Mouse (Mus musculus) limb, embryonic 14.5 days (tissue): Measurements from ENCODE around the gene Ppfia4. TPM values are rescaled to one million over a fixed set of nuclear protein-coding genes. Genes with fewer than 3 reads are reported as not detected.

Experiments used
- ATAC-seq: fragments of 200-750 bp; cut with Nextera tagmentation; 2 replicates; pipeline ENCODE4 v1.8.0; 2017; ENCODE audit warnings: low read depth, moderate number of reproducible peaks, moderate TSS enrichment; ENCODE audit not compliant: low FRiP score
- DNase-seq: peaks from one replicate; pipeline ENCODE4 v3.0.0-alpha.2; 2015; ENCODE audit warnings: low spot score
- H3K27ac ChIP-seq: fragments of 300-500 bp; sonication (generic); replicated peaks from 2 replicates; pipeline ENCODE4 v1.5.1; 2014; ENCODE audit warnings: low read depth, mild to moderate bottlenecking, low read length, moderate library complexity, mixed read lengths
- H3K27me3 ChIP-seq: fragments of 300-500 bp; sonication (generic); 2 replicates; pipeline ENCODE4 v1.6.1; 2014; ENCODE audit warnings: low read length, mixed read lengths; ENCODE audit not compliant: control insufficient read depth, insufficient read depth
- H3K36me3 ChIP-seq: fragments of 300-500 bp; sonication (generic); 2 replicates; pipeline ENCODE4 v1.6.1; 2014; ENCODE audit warnings: mild to moderate bottlenecking, low read length, moderate library complexity, mixed read lengths; ENCODE audit not compliant: control insufficient read depth, insufficient read depth
- H3K4me1 ChIP-seq: fragments of 300-500 bp; sonication (generic); 2 replicates; pipeline ENCODE4 v1.6.1; 2014; ENCODE audit warnings: antibody characterized with exemption, low read length, mixed read lengths; ENCODE audit not compliant: control insufficient read depth, insufficient read depth
- H3K4me2 ChIP-seq: fragments of 300-500 bp; sonication (generic); replicated peaks from 2 replicates; pipeline ENCODE4 v1.6.1; 2014; ENCODE audit warnings: low read depth, mild to moderate bottlenecking, low read length, moderate library complexity; ENCODE audit not compliant: severe bottlenecking
- H3K4me3 ChIP-seq: fragments of 300-500 bp; sonication (generic); replicated peaks from 2 replicates; pipeline ENCODE4 v1.5.1; 2014; ENCODE audit warnings: low read length
- H3K9ac ChIP-seq: fragments of 300-500 bp; sonication (generic); 2 replicates; pipeline ENCODE4 v1.6.1; 2014; ENCODE audit warnings: mild to moderate bottlenecking, low read depth, low read length, moderate library complexity; ENCODE audit not compliant: severe bottlenecking
- H3K9me3 ChIP-seq: fragments of 300-500 bp; sonication (generic); 2 replicates; pipeline ENCODE4 v1.6.1; 2016; ENCODE audit warnings: low read length; ENCODE audit not compliant: control insufficient read depth
- POLR2A ChIP-seq: fragments of 200-500 bp; IDR thresholded peaks from 2 replicates; pipeline ENCODE4 v1.8.0; 2012; ENCODE audit warnings: inconsistent platforms, mild to moderate bottlenecking, moderate library complexity, borderline replicate concordance; ENCODE audit not compliant: insufficient read depth, insufficient read length; ENCODE audit errors: extremely low read depth
- WGBS: fragments of 180-500 bp; shearing (Covaris S2); extraction: QIAGEN DNeasy Blood & Tissue Kit; methylation state at CpG from one replicate; pipeline ENCODE4 v1.1.7; 2014; 5-methylcytosine and 5-hydroxymethylcytosine counted together
- polyA plus RNA-seq, 2 experiments: library from polyadenylated mRNA; depleted of rRNA in 1 of 2; stranded (reverse) in 1 of 2; unstranded in 1 of 2; fragments of >200 nt; fragmentation: Nextera tagmentation in 1 of 2; extraction: Ambion mirVana in 1 of 2; gene quantifications; 2 replicates each; pipeline versions ENCODE4 v1.2.1 to v1.2.3; 2012 to 2014

The Ppfia4 gene
- polyA plus RNA-seq, 2 experiments = 10.9 to 32.3 TPM

GRCm38 (mm10) chr1:134297265-134297664, 35.5 kb downstream of the Ppfia4 start:
- 0 out of 2 replicates have a peak, but pooled peaks cover 3% of the 10 kb centered on the region for H3K36me3 ChIP-seq
- DNase-seq = no peak

GRCm38 (mm10) chr1:134293738-134294604, 38.8 kb downstream of the Ppfia4 start:
- Histone ChIP-seq H3K4me2 (no peak overlapping the region), H3K9ac (no peak overlapping the region), H3K9me3 (no peaks in the 10 kb centered on the region), H3K4me3 (no peak overlapping the region), H3K27me3 (0 out of 2 replicates have a peak, but pooled peaks cover 5% of the 10 kb centered on the region), H3K36me3 (0 out of 2 replicates have a peak, but pooled peaks cover 3% of the 10 kb centered on the region), H3K27ac (no peak overlapping the region), H3K4me1 (peaks cover 19% of the 10 kb centered on the region)
- DNase-seq (no peak), ATAC-seq (no peak)
- WGBS = 77% methylated on average over 3 of the region's 3 CpGs
- TF ChIP-seq POLR2A = no peak

More at GRCm38 (mm10) chr1:134297265-134297664, 35.5 kb downstream of the Ppfia4 start:
- Histone ChIP-seq H3K4me1 (peaks cover 10% of the 10 kb centered on the region), H3K4me3 (no peak overlapping the region), H3K27ac (no peak overlapping the region), H3K9ac (no peak overlapping the region), H3K9me3 (no peaks in the 10 kb centered on the region), H3K27me3 (peaks cover 14% of the 10 kb centered on the region), H3K4me2 (no peak overlapping the region)
- no peak for ATAC-seq
- WGBS = 88% methylated on average over 8 of the region's 8 CpGs
- no peak for TF ChIP-seq POLR2A

GRCm38 (mm10) chr1:134293276-134293675, 39.5 kb downstream of the Ppfia4 start:
- DNase-seq (no peak), ATAC-seq (no peak)
- Histone ChIP-seq H3K4me2 (no peak overlapping the region), H3K36me3 (0 out of 2 replicates have a peak, but pooled peaks cover 3% of the 10 kb centered on the region), H3K4me3 (no peak overlapping the region), H3K27ac (no peak overlapping the region), H3K9me3 (no peaks in the 10 kb centered on the region), H3K9ac (no peak overlapping the region), H3K27me3 (no peaks in the 10 kb centered on the region), H3K4me1 (peaks cover 16% of the 10 kb centered on the region)
- WGBS = 87% methylated on average over 7 of the region's 7 CpGs
- TF ChIP-seq POLR2A = no peak

GRCm38 (mm10) chr1:134292601-134293000, 40.1 kb downstream of the Ppfia4 start:
- H3K27me3 ChIP-seq = no peaks in the 10 kb centered on the region
- no peak overlapping the region for H3K9ac ChIP-seq
- DNase-seq (peak; percentile 34), ATAC-seq (no peak)
- peaks cover 16% of the 10 kb centered on the region for H3K4me1 ChIP-seq
- no peak for TF ChIP-seq POLR2A
- H3K9me3 ChIP-seq = no peaks in the 10 kb centered on the region
- 43% methylated on average over 9 of the region's 9 CpGs for WGBS
- H3K36me3 ChIP-seq = no peaks in the 10 kb centered on the region
- no peak overlapping the region for H3K4me3 ChIP-seq
- H3K4me2 ChIP-seq = no peak overlapping the region
- no peak overlapping the region for H3K27ac ChIP-seq

GRCm38 (mm10) chr1:134292073-134292472, 40.7 kb downstream of the Ppfia4 start:
- H3K27me3 ChIP-seq = no peaks in the 10 kb centered on the region
- H3K36me3 ChIP-seq = no peaks in the 10 kb centered on the region
- H3K4me1 ChIP-seq = peaks cover 16% of the 10 kb centered on the region
- 25% methylated on average over 5 of the region's 5 CpGs for WGBS
- no peak for ATAC-seq
- no peak overlapping the region for H3K9ac ChIP-seq
- H3K4me3 ChIP-seq = no peak overlapping the region
- DNase-seq = no peak
- H3K4me2 ChIP-seq = no peak overlapping the region
- H3K9me3 ChIP-seq = no peaks in the 10 kb centered on the region
- TF ChIP-seq POLR2A = no peak
- H3K27ac ChIP-seq = no peak overlapping the region
